ENCODE assay signal across 24 mouse cellular contexts in genomic region chr11:32031396-32031795, GRCm38 (mm10). TPM values are rescaled to one million over a fixed set of nuclear protein-coding genes. Genes with fewer than 3 reads are reported as not detected.
DNase-seq lines count a peak whose midpoint lies in the region; ATAC-seq lines count a peak whose summit lies in the region.
"Had no signal": no experiment of that assay in that cellular context is flagged by ENCODE, and none has a peak within 500 bp of the region (broad histone marks: within the 10 kb centered on the region; RNA-seq: fewer than 3 reads in every experiment).

No protein-coding gene starts in this region.

- H3K9me3 ChIP-seq in forebrain, embryonic 13.5 days (replicated peaks): no peaks in the 10 kb centered on the region
- H3K9me3 ChIP-seq in forebrain, embryonic 12.5 days: no peaks in the 10 kb centered on the region
- no peaks in the 10 kb centered on the region for H3K9me3 ChIP-seq in limb, embryonic 12.5 days
- H3K9me3 ChIP-seq in limb, embryonic 10.5 days (replicated peaks): no peaks in the 10 kb centered on the region
- H3K9me3 ChIP-seq: embryonic facial prominence, embryonic 15.5 days; forebrain, embryonic 10.5 days; heart, embryonic 10.5 days; hindbrain, embryonic 13.5 days had no signal

- 0 out of 2 replicates have a peak overlapping the region, but pooled peaks have one; percentile 11 for H3K27ac ChIP-seq in forebrain, embryonic 13.5 days
- H3K27ac ChIP-seq in forebrain, embryonic 12.5 days: no peak overlapping the region
- no peak overlapping the region for H3K27ac ChIP-seq in limb, embryonic 12.5 days
- no peak overlapping the region for H3K27ac ChIP-seq in limb, embryonic 10.5 days
- H3K27ac ChIP-seq: embryonic facial prominence, embryonic 15.5 days; forebrain, embryonic 10.5 days; heart, embryonic 10.5 days; hindbrain, embryonic 13.5 days; hindbrain, postnatal 0 days had no signal

- no peak overlapping the region for H3K4me2 ChIP-seq in forebrain, embryonic 13.5 days
- H3K4me2 ChIP-seq in forebrain, embryonic 12.5 days: no peak overlapping the region
- no peak overlapping the region for H3K4me2 ChIP-seq in limb, embryonic 12.5 days
- H3K4me2 ChIP-seq: embryonic facial prominence, embryonic 15.5 days; hindbrain, embryonic 13.5 days had no signal

- peaks cover 24% of the 10 kb centered on the region; the same call in 1 of the 2 replicates for H3K36me3 ChIP-seq in forebrain, embryonic 13.5 days (ENCODE audit: poor library complexity, severe bottlenecking)
- peaks cover 9% of the 10 kb centered on the region; the same call in 1 of the 2 replicates for H3K36me3 ChIP-seq in forebrain, embryonic 12.5 days (replicated peaks)
- no peaks in the 10 kb centered on the region for H3K36me3 ChIP-seq in limb, embryonic 12.5 days
- no peaks in the 10 kb centered on the region for H3K36me3 ChIP-seq in limb, embryonic 10.5 days
- H3K36me3 ChIP-seq: embryonic facial prominence, embryonic 15.5 days; forebrain, embryonic 10.5 days; heart, embryonic 10.5 days had no signal

- H3K4me1 ChIP-seq in forebrain, embryonic 13.5 days: peaks cover 67% of the 10 kb centered on the region
- H3K4me1 ChIP-seq in forebrain, embryonic 12.5 days: peaks cover 52% of the 10 kb centered on the region
- H3K4me1 ChIP-seq in limb, embryonic 12.5 days (replicated peaks): peaks cover 18% of the 10 kb centered on the region
- peaks cover 16% of the 10 kb centered on the region; the same call in 1 of the 2 replicates for H3K4me1 ChIP-seq in limb, embryonic 10.5 days
- H3K4me1 ChIP-seq: heart, embryonic 10.5 days had no signal

- no peaks in the 10 kb centered on the region for H3K27me3 ChIP-seq in forebrain, embryonic 13.5 days
- no peaks in the 10 kb centered on the region for H3K27me3 ChIP-seq in forebrain, embryonic 12.5 days
- H3K27me3 ChIP-seq in limb, embryonic 12.5 days: no peaks in the 10 kb centered on the region
- H3K27me3 ChIP-seq in limb, embryonic 10.5 days (ENCODE audit: low read depth, poor library complexity, severe bottlenecking): 0 out of 2 replicates have a peak, but pooled peaks cover 3% of the 10 kb centered on the region
- H3K27me3 ChIP-seq: embryonic facial prominence, embryonic 15.5 days; hindbrain, embryonic 13.5 days; Patski had no signal

- DNase-seq in limb, embryonic 10.5 days (ENCODE audit: low spot score): no peak
- DNase-seq in ES-CJ7 (ENCODE audit: low read depth, low spot score): peak; percentile 27
- DNase-seq in large intestine, adult 2 months (ENCODE audit: low read depth, low spot score): peak; percentile 46
- DNase-seq in adrenal gland, postnatal 36 days: no peak
- DNase-seq: adrenal gland, adult 8-10 months; B cell, adult 2 months; cerebellum, adult 11 months; cerebellum, adult 8-10 months; cerebellum, postnatal 14 days; embryo, embryonic 11 days; gastrocnemius, postnatal 36 days; heart, adult 11 months; heart, postnatal 14 days had no signal

- no peak overlapping the region for H3K9ac ChIP-seq in forebrain, embryonic 13.5 days
- H3K9ac ChIP-seq in forebrain, embryonic 12.5 days: no peak overlapping the region
- no peak overlapping the region for H3K9ac ChIP-seq in limb, embryonic 12.5 days (replicated peaks)
- H3K9ac ChIP-seq: embryonic facial prominence, embryonic 15.5 days; hindbrain, embryonic 13.5 days had no signal

- no peak overlapping the region for H3K4me3 ChIP-seq in forebrain, embryonic 13.5 days
- no peak overlapping the region for H3K4me3 ChIP-seq in forebrain, embryonic 12.5 days (replicated peaks)
- H3K4me3 ChIP-seq in limb, embryonic 12.5 days (replicated peaks): no peak overlapping the region
- no peak overlapping the region for H3K4me3 ChIP-seq in limb, embryonic 10.5 days
- H3K4me3 ChIP-seq: embryonic facial prominence, embryonic 15.5 days; erythroblast, embryonic 14.5 days; forebrain, embryonic 10.5 days; heart, embryonic 10.5 days; hindbrain, embryonic 13.5 days had no signal

- 90% methylated on average over 4 of the region's 4 CpGs for WGBS in forebrain, embryonic 13.5 days
- WGBS in forebrain, embryonic 12.5 days: 93% methylated on average over 4 of the region's 4 CpGs
- 44% methylated on average over 4 of the region's 4 CpGs for WGBS in limb, embryonic 12.5 days
- 79% methylated on average over 4 of the region's 4 CpGs for WGBS in limb, embryonic 10.5 days
- 30% methylated on average over 4 of the region's 4 CpGs for WGBS in large intestine, adult 2 months

- ATAC-seq in forebrain, embryonic 13.5 days: no peak
- ATAC-seq in forebrain, embryonic 12.5 days (ENCODE audit: low FRiP score): no peak
- ATAC-seq in limb, embryonic 12.5 days (ENCODE audit: insufficient number of reproducible peaks, insufficient read depth, low FRiP score, low TSS enrichment, low read depth): peak; percentile 79; the same call in 1 of the 2 replicates
- ATAC-seq: CD4-positive, CD25-positive, alpha-beta regulatory T cell, adult 4 months; hindbrain, postnatal 0 days; Patski had no signal

RNA-seq across cellular contexts. Expression of gene Nsg2, which starts 31.1 kb away (rescaled TPM):
- 358 and 394 TPM in 2 replicates for polyA plus RNA-seq in forebrain, embryonic 13.5 days (2015; fragmentation: Nextera tagmentation; extraction: Ambion mirVana)
- 185 and 202 TPM in 2 replicates for polyA plus RNA-seq in forebrain, embryonic 12.5 days (2016; fragmentation: Nextera tagmentation; extraction: Ambion mirVana)
- 6.7 and 7.2 TPM in 2 replicates for polyA plus RNA-seq in limb, embryonic 12.5 days (2016; fragmentation: Nextera tagmentation; extraction: Ambion mirVana)
- polyA plus RNA-seq in limb, embryonic 10.5 days (2016; fragmentation: Nextera tagmentation; extraction: Ambion mirVana): 1.1 and 2.0 TPM in 2 replicates
- 4.3 and 5.1 TPM in 2 replicates for polyA plus RNA-seq in large intestine, adult 2 months (2012; rRNA removed)
- 10 to 100 TPM; 24.3 to 26.1 TPM for total RNA-seq in adrenal gland, postnatal 36 days (2021)
- polyA plus RNA-seq: erythroblast, embryonic 14.5 days; Patski had no signal

Comparison
In these comparisons a context has a peak if more than half of its experiments do, and no peak if none do; other contexts are left out.
1. DNase-seq: peak in ES-CJ7 (single experiment) and large intestine, adult 2 months (single experiment); none in limb, embryonic 10.5 days (single experiment) and adrenal gland, postnatal 36 days (0 of 2).
2. RNA of gene Nsg2, which starts 31.1 kb away (polyA plus RNA-seq): 358 to 394 TPM in forebrain, embryonic 13.5 days and 185 to 202 TPM in forebrain, embryonic 12.5 days; 6.7 to 7.2 TPM in limb, embryonic 12.5 days, 4.3 to 5.1 TPM in large intestine, adult 2 months and 1.1 to 2.0 TPM in limb, embryonic 10.5 days; every median in the first group is over 10 times any median in the second.